ENCODE assay signal across 8 mouse cellular contexts in genomic region chr6:122601615-122602014, GRCm38 (mm10). TPM values are rescaled to one million over a fixed set of nuclear protein-coding genes. Genes with fewer than 3 reads are reported as not detected.
A peak's percentile ranks its signal among the peaks of the same experiment; 100 is the strongest.
DNase-seq lines count a peak whose midpoint lies in the region; ATAC-seq and TF ChIP-seq lines count a peak whose summit lies in the region.

No protein-coding gene starts in this region.

- no peak overlapping the region for H3K27ac ChIP-seq in hindbrain, embryonic 13.5 days
- H3K27ac ChIP-seq in hindbrain, embryonic 12.5 days = no peak overlapping the region
- no peak overlapping the region for H3K27ac ChIP-seq in bone marrow, adult 2 months (ENCODE audit: control insufficient read depth, insufficient read depth, low read depth, low read length, poor library complexity)
- H3K27ac ChIP-seq in hindbrain, embryonic 14.5 days = no peak overlapping the region
- no peak overlapping the region for H3K27ac ChIP-seq in midbrain, embryonic 13.5 days

- no peaks in the 10 kb centered on the region for H3K27me3 ChIP-seq in hindbrain, embryonic 13.5 days
- no peaks in the 10 kb centered on the region for H3K27me3 ChIP-seq in hindbrain, embryonic 12.5 days
- no peaks in the 10 kb centered on the region for H3K27me3 ChIP-seq in hindbrain, embryonic 14.5 days (ENCODE audit: control insufficient read depth, insufficient read depth, low read length)
- no peaks in the 10 kb centered on the region for H3K27me3 ChIP-seq in midbrain, embryonic 13.5 days

- TF ChIP-seq POLR2A in bone marrow, adult 2 months (IDR thresholded peaks at IDR 0.05; ENCODE audit: borderline replicate concordance, control insufficient read depth, low read depth, low read length) = no peak

- peak overlapping the region; percentile 54; the same call in 1 of the 2 replicates for H3K4me2 ChIP-seq in hindbrain, embryonic 13.5 days
- H3K4me2 ChIP-seq in hindbrain, embryonic 12.5 days (replicated peaks) = no peak overlapping the region
- H3K4me2 ChIP-seq in hindbrain, embryonic 14.5 days (replicated peaks) = peak overlapping the region; percentile 55
- H3K4me2 ChIP-seq in midbrain, embryonic 13.5 days (replicated peaks) = peak overlapping the region; percentile 62; the same call in 1 of the 2 replicates

- H3K4me3 ChIP-seq in hindbrain, embryonic 13.5 days = peak overlapping the region; percentile 38
- no peak overlapping the region for H3K4me3 ChIP-seq in hindbrain, embryonic 12.5 days
- peak overlapping the region; percentile 62 for H3K4me3 ChIP-seq in bone marrow, adult 2 months (replicated peaks; ENCODE audit: control insufficient read depth, low read depth, low read length)
- H3K4me3 ChIP-seq in hindbrain, embryonic 14.5 days (replicated peaks; ENCODE audit: low read length) = peak overlapping the region; percentile 20; the same call in 1 of the 2 replicates
- H3K4me3 ChIP-seq in midbrain, embryonic 13.5 days (replicated peaks) = no peak overlapping the region

- no peak for ATAC-seq in hindbrain, embryonic 13.5 days (ENCODE audit: low FRiP score)
- ATAC-seq in hindbrain, embryonic 12.5 days (ENCODE audit: low FRiP score) = no peak
- ATAC-seq in hindbrain, embryonic 14.5 days (ENCODE audit: low FRiP score) = no peak
- ATAC-seq in midbrain, embryonic 13.5 days = no peak

- H3K4me1 ChIP-seq in hindbrain, embryonic 13.5 days (replicated peaks) = 0 out of 2 replicates have a peak, but pooled peaks cover 7% of the 10 kb centered on the region
- no peaks in the 10 kb centered on the region for H3K4me1 ChIP-seq in hindbrain, embryonic 12.5 days
- H3K4me1 ChIP-seq in bone marrow, adult 2 months (ENCODE audit: control insufficient read depth, insufficient read depth, low read length) = peaks cover 2% of the 10 kb centered on the region
- H3K4me1 ChIP-seq in hindbrain, embryonic 14.5 days (replicated peaks; ENCODE audit: control insufficient read depth, insufficient read depth, low read length) = no peaks in the 10 kb centered on the region
- H3K4me1 ChIP-seq in midbrain, embryonic 13.5 days (replicated peaks) = peaks cover 5% of the 10 kb centered on the region; the same call in 1 of the 2 replicates

- 93% methylated on average over 3 of the region's 3 CpGs for WGBS in hindbrain, embryonic 13.5 days
- WGBS in hindbrain, embryonic 12.5 days = 91% methylated on average over 3 of the region's 3 CpGs
- 32% methylated on average over 3 of the region's 3 CpGs for WGBS in bone marrow, adult 2 months
- WGBS in hindbrain, embryonic 14.5 days = 91% methylated on average over 3 of the region's 3 CpGs
- WGBS in midbrain, embryonic 13.5 days = 88% methylated on average over 3 of the region's 3 CpGs

- no peak for TF ChIP-seq CTCF in bone marrow, adult 2 months (IDR thresholded peaks at IDR 0.05; ENCODE audit: control insufficient read depth, insufficient read depth, low read length)

- no peak for DNase-seq in hindbrain, embryonic 14.5 days (ENCODE audit: low spot score)
- DNase-seq in cerebellum, adult 9-11 months = no peak
- DNase-seq in adrenal gland, postnatal 10 days = no peak
- no peak for DNase-seq in adrenal gland, postnatal 36 days

- no peak overlapping the region for H3K9ac ChIP-seq in hindbrain, embryonic 13.5 days
- H3K9ac ChIP-seq in hindbrain, embryonic 12.5 days = no peak overlapping the region
- H3K9ac ChIP-seq in hindbrain, embryonic 14.5 days = no peak overlapping the region
- H3K9ac ChIP-seq in midbrain, embryonic 13.5 days (replicated peaks) = no peak overlapping the region

- H3K36me3 ChIP-seq in hindbrain, embryonic 13.5 days = no peaks in the 10 kb centered on the region
- no peaks in the 10 kb centered on the region for H3K36me3 ChIP-seq in hindbrain, embryonic 12.5 days
- H3K36me3 ChIP-seq in hindbrain, embryonic 14.5 days (replicated peaks; ENCODE audit: control insufficient read depth, insufficient read depth) = no peaks in the 10 kb centered on the region
- no peaks in the 10 kb centered on the region for H3K36me3 ChIP-seq in midbrain, embryonic 13.5 days

- H3K9me3 ChIP-seq in hindbrain, embryonic 13.5 days = no peaks in the 10 kb centered on the region
- no peaks in the 10 kb centered on the region for H3K9me3 ChIP-seq in hindbrain, embryonic 12.5 days (replicated peaks)
- H3K9me3 ChIP-seq in hindbrain, embryonic 14.5 days (ENCODE audit: control insufficient read depth, low read length) = no peaks in the 10 kb centered on the region
- no peaks in the 10 kb centered on the region for H3K9me3 ChIP-seq in midbrain, embryonic 13.5 days

RNA-seq across cellular contexts. Expression of gene Apobec1, which starts 0.6 kb away (rescaled TPM):
- 1.5 and 2.5 TPM in 2 replicates for polyA plus RNA-seq in hindbrain, embryonic 13.5 days (2015; fragmentation: Nextera tagmentation; extraction: Ambion mirVana)
- 1.8 and 2.9 TPM in 2 replicates for polyA plus RNA-seq in hindbrain, embryonic 12.5 days (2016; fragmentation: Nextera tagmentation; extraction: Ambion mirVana)
- polyA plus RNA-seq in bone marrow, adult 2 months (2011; ENCODE audit: insufficient read depth, insufficient read length, low replicate concordance, missing spikeins) = 9.8 and 23.3 TPM in 2 replicates
- polyA plus RNA-seq in hindbrain, embryonic 14.5 days (2014; fragmentation: Nextera tagmentation; extraction: Ambion mirVana) = 1.5 and 1.9 TPM in 2 replicates
- 1.9 and 2.9 TPM in 2 replicates for polyA plus RNA-seq in midbrain, embryonic 13.5 days (2015; fragmentation: Nextera tagmentation; extraction: Ambion mirVana)
- 10 to 100 TPM; 10.5 to 11.2 TPM for total RNA-seq in adrenal gland, postnatal 10 days (2021)
- 10 to 100 TPM in 1 of 2 experiments, 1 to 10 TPM in 1; 7.5 to 11.6 TPM for total RNA-seq in adrenal gland, postnatal 36 days (2021)

RNA-seq across cellular contexts. Expression of gene Gdf3, which starts 8.3 kb away (rescaled TPM):
- 0.08 TPM in 1 of 2 replicates, not detected in the other for polyA plus RNA-seq in hindbrain, embryonic 13.5 days (2015; fragmentation: Nextera tagmentation; extraction: Ambion mirVana)
- 0.09 TPM in 1 of 2 replicates, not detected in the other for polyA plus RNA-seq in hindbrain, embryonic 12.5 days (2016; fragmentation: Nextera tagmentation; extraction: Ambion mirVana)
- 2.0 and 8.2 TPM in 2 replicates for polyA plus RNA-seq in bone marrow, adult 2 months (2011; ENCODE audit: insufficient read depth, insufficient read length, low replicate concordance, missing spikeins)
- not detected in 2 replicates for polyA plus RNA-seq in hindbrain, embryonic 14.5 days (2014; fragmentation: Nextera tagmentation; extraction: Ambion mirVana)
- 0.12 TPM in 1 of 2 replicates, not detected in the other for polyA plus RNA-seq in midbrain, embryonic 13.5 days (2015; fragmentation: Nextera tagmentation; extraction: Ambion mirVana)
- not detected for total RNA-seq in adrenal gland, postnatal 10 days (2021)
- total RNA-seq in adrenal gland, postnatal 36 days (2021) = not detected

RNA-seq across cellular contexts. Expression of gene Dppa3, which starts 24.6 kb away (rescaled TPM):
- polyA plus RNA-seq in hindbrain, embryonic 13.5 days (2015; fragmentation: Nextera tagmentation; extraction: Ambion mirVana) = not detected in 2 replicates
- not detected in 2 replicates for polyA plus RNA-seq in hindbrain, embryonic 12.5 days (2016; fragmentation: Nextera tagmentation; extraction: Ambion mirVana)
- 1.8 TPM in 1 of 2 replicates, not detected in the other for polyA plus RNA-seq in bone marrow, adult 2 months (2011; ENCODE audit: insufficient read depth, insufficient read length, low replicate concordance, missing spikeins)
- not detected in 2 replicates for polyA plus RNA-seq in hindbrain, embryonic 14.5 days (2014; fragmentation: Nextera tagmentation; extraction: Ambion mirVana)
- not detected in 2 replicates for polyA plus RNA-seq in midbrain, embryonic 13.5 days (2015; fragmentation: Nextera tagmentation; extraction: Ambion mirVana)
- total RNA-seq in adrenal gland, postnatal 10 days (2021) = not detected
- not detected for total RNA-seq in adrenal gland, postnatal 36 days (2021)

RNA-seq across cellular contexts. Expression of gene Aicda, which starts 48.0 kb away (rescaled TPM):
- polyA plus RNA-seq in hindbrain, embryonic 13.5 days (2015; fragmentation: Nextera tagmentation; extraction: Ambion mirVana) = 0.71 and 1.1 TPM in 2 replicates
- 0.15 and 0.61 TPM in 2 replicates for polyA plus RNA-seq in hindbrain, embryonic 12.5 days (2016; fragmentation: Nextera tagmentation; extraction: Ambion mirVana)
- 0.40 TPM in 1 of 2 replicates, not detected in the other for polyA plus RNA-seq in bone marrow, adult 2 months (2011; ENCODE audit: insufficient read depth, insufficient read length, low replicate concordance, missing spikeins)
- polyA plus RNA-seq in hindbrain, embryonic 14.5 days (2014; fragmentation: Nextera tagmentation; extraction: Ambion mirVana) = 0.52 and 1.0 TPM in 2 replicates
- polyA plus RNA-seq in midbrain, embryonic 13.5 days (2015; fragmentation: Nextera tagmentation; extraction: Ambion mirVana) = 0.34 and 0.47 TPM in 2 replicates
- not detected for total RNA-seq in adrenal gland, postnatal 10 days (2021)
- not detected for total RNA-seq in adrenal gland, postnatal 36 days (2021)

Comparison
In these comparisons a context has a peak if more than half of its experiments do, and no peak if none do; other contexts are left out.
1. H3K4me3 ChIP-seq: peak in hindbrain, embryonic 13.5 days (single experiment), bone marrow, adult 2 months (single experiment) and hindbrain, embryonic 14.5 days (single experiment); none in hindbrain, embryonic 12.5 days (single experiment) and midbrain, embryonic 13.5 days (single experiment).